Mouse (Mus musculus) retina, postnatal 1 day (tissue): Measurements from ENCODE around the gene Thsd1.
"Not testable (repeated sequence)": the region's sequence is repeated elsewhere in the genome, so short reads cannot be mapped to it uniquely, and the experiment has no call there.

Experiments
- DNase-seq: peaks from one replicate; pipeline ENCODE4 v3.0.0-alpha.2; 2012

Thsd1 gene

GRCm38 (mm10) chr8:22264787-22265186, 37.7 kb downstream of the Thsd1 start:
- no peak for DNase-seq

GRCm38 (mm10) chr8:22265194-22265593, 38.1 kb downstream of the Thsd1 start:
- no peak for DNase-seq

GRCm38 (mm10) chr8:22266809-22267208, 39.7 kb downstream of the Thsd1 start:
- no peak for DNase-seq

- no peak for DNase-seq
Measured at GRCm38 (mm10) chr8:22273142-22273541, 46.0 kb downstream of the Thsd1 start.

- DNase-seq: no peak
Measured at GRCm38 (mm10) chr8:22274641-22275040, 47.5 kb downstream of the Thsd1 start.

DNA sequence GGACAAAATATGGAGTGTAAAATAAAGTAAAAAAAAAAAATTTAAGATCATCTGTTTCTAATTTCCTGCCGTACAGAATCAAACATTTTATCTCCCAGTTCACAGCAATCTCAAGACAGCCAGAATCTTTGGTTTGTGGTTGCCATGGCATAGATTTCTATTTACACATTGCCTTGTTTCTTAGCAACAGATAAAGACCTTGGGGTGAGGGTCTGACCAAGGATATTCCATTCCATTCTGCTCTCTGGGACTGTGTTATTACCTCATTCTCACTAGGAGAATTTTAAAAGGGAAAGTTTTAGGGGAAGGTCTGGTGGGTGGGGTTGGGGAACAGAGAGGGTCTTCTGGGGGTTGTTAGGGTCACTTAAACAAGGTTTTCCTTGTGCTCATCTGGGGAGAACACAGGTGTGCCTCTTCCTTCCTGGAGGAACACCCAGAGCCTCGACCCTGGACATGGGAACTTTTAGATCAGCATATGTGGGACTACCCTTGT, 55.9 kb downstream of the Thsd1 start, which contains the start of gene Tpte:
Tpte (plus strand) TSS at position 443 of the 493 bp plus-strand sequence.
- no peak for DNase-seq

- no peak for DNase-seq
Measured at GRCm38 (mm10) chr8:22302326-22302725, 75.2 kb downstream of the Thsd1 start.

DNA sequence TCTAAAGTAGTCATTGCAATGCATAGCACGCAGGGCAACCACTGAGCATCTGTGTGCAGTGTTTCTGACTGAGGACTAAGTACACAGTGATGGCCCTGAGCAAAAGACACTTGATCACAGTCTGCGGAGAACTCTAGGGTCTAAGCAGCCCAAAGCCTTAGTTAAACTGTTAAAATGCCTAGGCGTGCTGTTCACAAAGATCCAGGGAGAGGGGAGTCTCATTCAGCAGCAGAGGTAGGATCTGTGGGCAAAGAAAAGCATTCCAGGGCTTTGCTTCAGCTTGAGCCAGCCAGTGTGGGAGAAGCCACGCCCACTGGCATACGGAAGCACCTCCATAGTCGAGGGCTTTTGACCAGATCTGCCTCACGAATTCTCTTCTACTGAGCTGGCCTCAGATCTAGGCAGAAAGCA, 75.8 kb downstream of the Thsd1 start:
- peak; percentile 43 for DNase-seq

DNA sequence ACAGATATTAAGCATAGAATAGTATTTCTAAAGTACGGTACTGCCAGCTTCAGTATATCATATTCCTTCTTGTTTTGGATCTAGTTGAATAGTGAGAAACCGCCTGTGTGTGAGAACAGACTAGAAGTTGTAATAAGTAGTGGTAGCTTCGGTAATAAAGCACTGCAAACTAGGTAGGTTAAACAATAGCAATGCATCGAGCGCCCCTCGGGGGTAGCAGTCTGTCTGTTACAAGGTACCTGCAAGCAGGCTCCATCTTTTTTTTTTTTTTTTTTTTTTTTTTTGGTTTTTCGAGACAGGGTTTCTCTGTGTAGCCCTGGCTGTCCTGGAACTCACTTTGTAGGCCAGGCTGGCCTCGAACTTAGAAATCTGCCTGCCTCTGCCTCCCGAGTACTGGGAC, 76.9 kb downstream of the Thsd1 start:
- DNase-seq: not testable (repeated sequence)

DNA sequence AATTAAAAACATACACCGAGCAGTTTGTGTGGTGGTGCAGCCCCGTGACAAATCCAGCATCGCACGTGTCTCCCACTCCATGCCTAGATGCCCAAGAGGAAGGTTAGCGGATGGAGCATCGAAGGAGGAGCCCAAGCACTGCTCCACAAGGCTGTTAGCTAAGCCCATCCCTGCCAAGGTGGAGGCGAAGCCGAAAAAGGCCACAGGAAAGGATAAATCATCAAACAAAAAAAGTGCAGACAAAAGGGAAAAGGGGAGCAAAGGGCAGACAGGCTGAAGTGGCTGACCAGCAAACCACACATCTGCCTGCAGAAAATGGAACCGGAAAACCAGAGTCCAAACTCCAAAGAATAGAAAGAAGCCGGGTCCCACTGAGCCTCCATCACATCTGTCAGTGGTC, 79.9 kb downstream of the Thsd1 start:
- DNase-seq: no peak
